Mouse (Mus musculus) right cerebral cortex, postnatal 25 days (tissue): ENCODE results near the gene Ly6g6e.
A peak's percentile ranks its signal among the peaks of the same experiment; 100 is the strongest.

Experiments
- DNase-seq: peaks from one replicate; pipeline ENCODE4 v3.0.0; 2022

The Ly6g6e gene

GRCm38 (mm10) chr17:35077285-35077684, 583 bp downstream of the Ly6g6e start:
- no peak for DNase-seq

GRCm38 (mm10) chr17:35077786-35078233, 1.1 kb downstream of the Ly6g6e start, which contains the start of gene Ly6g6d:
Gene Ly6g6d, minus strand, starts transcription at chr17:35078065.
- DNase-seq: no peak

- DNase-seq: no peak
Measured at GRCm38 (mm10) chr17:35079778-35080177, 3.1 kb downstream of the Ly6g6e start.

DNA sequence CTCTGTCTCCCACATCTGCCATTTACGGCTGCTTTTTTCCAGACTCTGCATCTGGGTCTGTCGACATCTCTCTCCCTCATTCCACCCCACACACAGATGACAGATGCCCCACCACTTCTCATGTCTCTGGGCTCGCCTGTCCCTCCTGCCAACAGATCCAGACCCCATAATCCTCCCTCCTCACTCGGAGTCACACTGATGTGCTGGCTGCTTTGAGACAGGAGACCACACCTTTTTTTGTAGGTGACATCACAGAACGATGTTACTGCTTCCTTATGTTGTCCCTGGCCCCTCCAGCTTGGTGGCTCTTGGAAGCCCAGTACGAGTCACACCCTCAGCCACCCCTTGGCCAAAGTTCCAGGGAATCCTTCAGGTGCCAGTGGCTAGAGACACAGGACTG, 3.5 kb downstream of the Ly6g6e start:
- no peak for DNase-seq

- no peak for DNase-seq
Measured at GRCm38 (mm10) chr17:35080710-35081109, 4.0 kb downstream of the Ly6g6e start.

GRCm38 (mm10) chr17:35082841-35083576, 6.3 kb downstream of the Ly6g6e start:
- no peak for DNase-seq

GRCm38 (mm10) chr17:35083929-35084497, 7.3 kb downstream of the Ly6g6e start:
- DNase-seq: no peak

- DNase-seq: no peak
Measured at GRCm38 (mm10) chr17:35085208-35085865, 8.6 kb downstream of the Ly6g6e start, which contains the start of gene Ly6g6f. Gene Ly6g6f, minus strand, starts transcription at chr17:35085610.

- no peak for DNase-seq
Measured at GRCm38 (mm10) chr17:35088151-35088550, 11.4 kb downstream of the Ly6g6e start.

- peak; percentile 97 for DNase-seq
Measured at GRCm38 (mm10) chr17:35088825-35089644, 12.3 kb downstream of the Ly6g6e start, which contains the start of gene Abhd16a. Gene Abhd16a, plus strand, starts transcription at chr17:35089263.

DNA sequence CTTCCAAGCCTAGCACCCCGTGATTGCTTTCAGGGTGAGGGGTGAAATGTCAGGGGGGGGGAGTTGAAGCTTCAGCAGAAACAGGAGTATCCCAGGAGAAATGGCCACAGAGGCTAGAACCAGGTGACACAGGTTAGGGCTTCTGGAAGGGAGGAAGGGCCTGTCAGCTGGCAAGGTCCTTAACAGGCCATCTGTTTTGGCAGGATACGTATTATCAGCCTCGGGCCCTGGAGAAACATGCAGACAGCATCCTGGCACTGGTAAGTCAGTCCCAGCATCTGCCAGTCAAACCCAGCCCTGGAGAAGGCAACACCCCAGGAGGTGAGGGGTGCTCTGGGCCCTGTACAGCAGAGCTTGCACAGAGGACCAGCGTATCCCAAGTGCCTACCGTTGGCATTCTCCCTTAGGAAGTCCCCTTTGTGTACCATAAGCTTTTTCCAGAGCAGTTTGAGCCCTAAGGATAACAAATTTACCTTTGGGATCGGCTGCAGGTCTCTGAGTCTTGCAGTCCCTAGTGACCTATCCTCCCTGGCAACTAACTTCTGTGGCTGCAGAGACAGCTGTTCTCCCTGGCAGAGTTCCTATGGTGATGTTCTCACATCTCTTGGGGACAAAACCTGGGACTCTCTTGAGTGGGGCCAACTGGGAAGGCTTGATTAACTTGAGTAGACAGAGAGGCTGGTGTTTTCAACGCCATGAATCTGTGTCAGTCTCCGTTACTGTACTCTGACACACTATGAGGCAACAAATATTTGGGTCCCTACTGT, 13.6 kb downstream of the Ly6g6e start:
- no peak for DNase-seq

- no peak for DNase-seq
Measured at GRCm38 (mm10) chr17:35092403-35093198, 15.9 kb downstream of the Ly6g6e start.

GRCm38 (mm10) chr17:35094475-35095365, 18.0 kb downstream of the Ly6g6e start:
- no peak for DNase-seq

DNA sequence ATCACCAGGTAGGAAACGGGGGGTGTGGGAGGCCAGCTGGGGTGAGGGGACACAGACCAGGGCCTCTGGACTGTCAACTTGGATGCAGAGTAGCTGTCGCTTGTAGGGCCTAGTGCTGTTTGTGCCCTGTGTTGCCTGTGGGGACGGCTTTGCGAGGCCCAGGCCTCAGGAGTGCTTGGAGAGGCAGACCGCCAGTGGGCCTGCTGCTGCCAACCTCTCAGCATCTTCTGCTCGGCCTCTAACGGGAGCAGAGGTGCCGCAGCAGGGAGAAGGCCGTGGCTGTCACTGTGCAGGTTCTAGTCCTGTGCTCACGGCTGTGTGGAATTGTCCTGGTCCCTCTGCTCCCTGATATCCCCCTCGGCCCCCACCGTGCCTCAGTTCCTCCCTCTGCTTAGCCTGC, 19.9 kb downstream of the Ly6g6e start:
- DNase-seq: no peak

GRCm38 (mm10) chr17:35097164-35097655, 20.5 kb downstream of the Ly6g6e start:
- peak; percentile 60 for DNase-seq

DNA sequence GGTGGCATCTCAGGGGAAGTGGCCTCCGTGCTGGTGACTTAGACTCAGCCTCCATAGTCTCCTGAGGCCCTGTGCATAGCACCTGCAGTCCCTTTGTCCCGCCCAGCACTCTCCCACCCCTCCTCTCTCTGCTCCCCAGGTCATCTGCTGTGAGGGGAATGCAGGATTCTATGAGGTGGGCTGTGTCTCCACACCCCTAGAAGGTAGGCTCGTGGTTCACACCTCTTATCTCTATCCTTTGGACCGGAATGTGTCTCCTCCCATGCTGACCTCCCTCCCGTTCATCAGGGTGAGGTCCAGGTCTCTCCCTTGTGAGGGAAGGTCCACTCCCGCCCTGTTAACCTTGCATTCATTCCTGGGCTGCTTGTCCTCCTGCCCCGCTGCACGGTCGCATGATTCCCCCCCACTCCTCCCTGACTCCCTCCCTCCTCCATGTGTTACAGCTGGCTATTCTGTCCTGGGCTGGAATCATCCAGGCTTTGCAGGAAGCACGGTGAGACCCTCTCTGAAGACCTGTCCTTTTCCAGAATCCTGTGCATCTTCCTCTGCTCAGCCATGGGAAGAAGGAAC, 23.6 kb downstream of the Ly6g6e start:
- no peak for DNase-seq

GRCm38 (mm10) chr17:35101161-35101560, 24.5 kb downstream of the Ly6g6e start:
- no peak for DNase-seq

- DNase-seq: no peak
Measured at GRCm38 (mm10) chr17:35102299-35102698, 25.6 kb downstream of the Ly6g6e start.

- DNase-seq: no peak
Measured at GRCm38 (mm10) chr17:35103221-35103690, 26.6 kb downstream of the Ly6g6e start.
